Mouse (Mus musculus): ENCODE results near the gene Crhr2. TPM values are rescaled to one million over a fixed set of nuclear protein-coding genes. Genes with fewer than 3 reads are reported as not detected.

The Crhr2 gene
- total RNA-seq (2014; fragmentation: Nextera tagmentation) (not detected in 2 replicates), total RNA-seq (2017) (not detected in 2 replicates)

GRCm38 (mm10) chr6:55132794-55133193 lies at the start of gene Crhr2:
Gene Crhr2, minus strand, starts transcription at chr6:55133016.
- no peak for ATAC-seq (replicated peaks; ENCODE audit: poor library complexity, severe bottlenecking)

- no peak for ATAC-seq (replicated peaks; ENCODE audit: poor library complexity, severe bottlenecking)
These were observed 46.7 kb upstream of the Crhr2 start for GRCm38 (mm10) chr6:55179560-55179959.

GRCm38 (mm10) chr6:55177060-55177732 lies 44.4 kb upstream of the Crhr2 start:
- peak; percentile 46 for ATAC-seq (replicated peaks; ENCODE audit: poor library complexity, severe bottlenecking)

GRCm38 (mm10) chr6:55175892-55176291 lies 43.1 kb upstream of the Crhr2 start:
- ATAC-seq (replicated peaks; ENCODE audit: poor library complexity, severe bottlenecking): no peak

GRCm38 (mm10) chr6:55175456-55175855 lies 42.6 kb upstream of the Crhr2 start:
- no peak for ATAC-seq (replicated peaks; ENCODE audit: poor library complexity, severe bottlenecking)

- no peak for ATAC-seq (replicated peaks; ENCODE audit: poor library complexity, severe bottlenecking)
These were observed 41.9 kb upstream of the Crhr2 start, which contains the start of gene Inmt for GRCm38 (mm10) chr6:55174741-55175181. Gene Inmt, minus strand, starts transcription at chr6:55175043.

- ATAC-seq (replicated peaks; ENCODE audit: poor library complexity, severe bottlenecking): no peak
These were observed 41.1 kb upstream of the Crhr2 start for GRCm38 (mm10) chr6:55173941-55174349.

GRCm38 (mm10) chr6:55173171-55173570 lies 40.4 kb upstream of the Crhr2 start:
- no peak for ATAC-seq (replicated peaks; ENCODE audit: poor library complexity, severe bottlenecking)

GRCm38 (mm10) chr6:55171638-55172037 lies 38.8 kb upstream of the Crhr2 start:
- no peak for ATAC-seq (replicated peaks; ENCODE audit: poor library complexity, severe bottlenecking)

GRCm38 (mm10) chr6:55169818-55170217 lies 37.0 kb upstream of the Crhr2 start:
- no peak for ATAC-seq (replicated peaks; ENCODE audit: poor library complexity, severe bottlenecking)

GRCm38 (mm10) chr6:55166777-55167463 lies 34.1 kb upstream of the Crhr2 start:
- ATAC-seq (replicated peaks; ENCODE audit: poor library complexity, severe bottlenecking): peak; percentile 87

GRCm38 (mm10) chr6:55163046-55163584 lies 30.3 kb upstream of the Crhr2 start:
- no peak for ATAC-seq (replicated peaks; ENCODE audit: poor library complexity, severe bottlenecking)

GRCm38 (mm10) chr6:55161311-55161761 lies 28.5 kb upstream of the Crhr2 start:
- ATAC-seq (replicated peaks; ENCODE audit: poor library complexity, severe bottlenecking): no peak

GRCm38 (mm10) chr6:55159256-55159655 lies 26.4 kb upstream of the Crhr2 start:
- ATAC-seq (replicated peaks; ENCODE audit: poor library complexity, severe bottlenecking): no peak

GRCm38 (mm10) chr6:55152226-55152625 lies 19.4 kb upstream of the Crhr2 start:
- no peak for ATAC-seq (replicated peaks; ENCODE audit: poor library complexity, severe bottlenecking)

GRCm38 (mm10) chr6:55146138-55146537 lies 13.3 kb upstream of the Crhr2 start:
- ATAC-seq (replicated peaks; ENCODE audit: poor library complexity, severe bottlenecking): no peak

GRCm38 (mm10) chr6:55145285-55145684 lies 12.5 kb upstream of the Crhr2 start:
- 0 out of 2 replicates have a peak, but pooled peaks have one; percentile 17 for ATAC-seq (replicated peaks; ENCODE audit: poor library complexity, severe bottlenecking)

GRCm38 (mm10) chr6:55138343-55138742 lies 5.5 kb upstream of the Crhr2 start:
- ATAC-seq (replicated peaks; ENCODE audit: poor library complexity, severe bottlenecking): no peak

- ATAC-seq (replicated peaks; ENCODE audit: poor library complexity, severe bottlenecking): no peak
These were observed 609 bp upstream of the Crhr2 start for GRCm38 (mm10) chr6:55133425-55133824.

- ATAC-seq (replicated peaks; ENCODE audit: poor library complexity, severe bottlenecking): no peak
These were observed 1.5 kb downstream of the Crhr2 start for GRCm38 (mm10) chr6:55131301-55131700.

- ATAC-seq (replicated peaks; ENCODE audit: poor library complexity, severe bottlenecking): no peak
These were observed 2.2 kb downstream of the Crhr2 start for GRCm38 (mm10) chr6:55130631-55131030.

Data from granulocyte monocyte progenitor cell, adult 5-6 weeks (primary cell).